Mouse (Mus musculus) activated CD4-positive, CD25-positive, alpha-beta regulatory T cell, adult 9 weeks (primary cell): Measurements from ENCODE around the gene Gart. TPM values are rescaled to one million over a fixed set of nuclear protein-coding genes. Genes with fewer than 3 reads are reported as not detected.

Source experiments
- polyA plus RNA-seq: library from polyadenylated mRNA; unstranded; fragments of 100-300 nt; shearing (Covaris generic); gene quantifications from one replicate; pipeline ENCODE4 v1.2.1, GENCODE M21; 2017

Gart gene
- polyA plus RNA-seq = 127 TPM

GRCm38 (mm10) chr16:91646681-91647419 is at the start of gene Gart:
Gart (minus strand) TSS chr16:91646952.

GRCm38 (mm10) chr16:91688619-91689334 is 42.0 kb upstream of the Gart start, which contains the start of gene Donson:
Donson (minus strand) TSS chr16:91688770.

GRCm38 (mm10) chr16:91647461-91648219 is 888 bp upstream of the Gart start, which contains the start of gene Son:
Son (plus strand) TSS chr16:91647506.

GRCm38 (mm10) chr16:91618511-91619501 is 27.9 kb downstream of the Gart start, which contains the start of gene Dnajc28:
Dnajc28 (minus strand) TSS chr16:91619026.

GRCm38 (mm10) chr16:91597672-91598010 is 49.1 kb downstream of the Gart start, which contains the start of gene Tmem50b:
Tmem50b (minus strand) TSS chr16:91597800.

Other genes with a start within 250 kb of the Gart start
- gene Il10rb, start 240.8 kb downstream of the Gart start, polyA plus RNA-seq = 155 TPM
- 194 TPM for gene Ifnar1, start 161.7 kb downstream of the Gart start, polyA plus RNA-seq
- gene Ifngr2, start 99.9 kb downstream of the Gart start, polyA plus RNA-seq = 14.8 TPM
- 40.6 TPM for gene Tmem50b, start 49.2 kb downstream of the Gart start, polyA plus RNA-seq
- gene Dnajc28, start 27.9 kb downstream of the Gart start, polyA plus RNA-seq = 2.7 TPM
- gene Son, start 554 bp upstream of the Gart start, polyA plus RNA-seq = 161 TPM
- gene Donson, start 41.8 kb upstream of the Gart start, polyA plus RNA-seq = 9.5 TPM
- gene Cryzl1, start 82.0 kb upstream of the Gart start, polyA plus RNA-seq = 79.5 TPM
- gene Itsn1, start 82.3 kb upstream of the Gart start, polyA plus RNA-seq = 2.3 TPM